Mouse (Mus musculus): Measurements from ENCODE around the gene Cd180.

DNA sequence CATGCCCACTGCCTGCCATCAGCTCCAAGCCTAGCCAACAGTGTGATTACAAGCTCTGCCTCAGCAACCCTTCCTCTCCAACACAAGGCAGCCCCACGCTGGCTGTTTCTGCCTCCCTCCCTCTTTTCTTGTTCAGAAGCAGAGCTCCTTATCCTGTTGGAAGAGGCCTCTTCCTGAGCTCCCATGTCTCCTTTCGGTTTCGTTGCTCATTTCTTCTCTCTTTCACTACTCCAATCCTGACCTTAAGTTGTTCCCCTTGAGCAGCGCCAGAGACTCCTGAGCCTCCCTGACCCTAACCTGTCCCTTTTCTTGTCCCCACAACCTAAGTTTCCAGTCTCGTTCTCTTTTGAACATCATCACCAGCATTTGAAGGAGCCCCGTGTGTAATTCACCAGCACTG, 29.3 kb upstream of the Cd180 start:
- TF ChIP-seq CTCF (IDR thresholded peaks at IDR 0.05; ENCODE audit: insufficient read depth, low read length) (no peak), POLR2A (IDR thresholded peaks at IDR 0.05; ENCODE audit: borderline replicate concordance, extremely low read depth, low read depth, low read length) (no peak)
